Mouse (Mus musculus): ENCODE data around the gene Iah1. TPM values are rescaled to one million over a fixed set of nuclear protein-coding genes. Genes with fewer than 3 reads are reported as not detected.

Iah1 gene
- polyA plus RNA-seq, 1 experiment from 2014 or later: 26.8 TPM

DNA sequence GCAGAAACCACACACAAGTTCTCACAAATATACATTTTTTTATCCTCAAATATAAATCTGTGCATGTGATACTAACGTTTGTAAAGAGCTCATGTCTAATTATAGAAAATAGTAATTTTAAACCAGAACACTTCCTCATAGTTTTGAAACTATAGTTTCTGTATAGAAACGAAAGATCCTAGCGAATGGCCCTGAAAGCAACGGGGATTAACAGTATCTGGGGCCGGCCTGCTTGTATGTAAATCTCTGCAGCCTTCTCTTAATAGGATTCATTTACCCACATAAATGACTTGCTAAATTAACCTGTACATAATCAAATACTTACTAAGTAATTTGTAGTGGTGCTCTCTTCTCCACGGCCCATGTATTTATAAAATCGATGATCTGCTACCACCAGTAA is 30.8 kb downstream of the Iah1 start:
- Histone ChIP-seq H3K36me3 (ENCODE audit: control insufficient read depth, insufficient read depth, low read length) (peaks cover 9% of the 10 kb centered on the region), H3K27me3 (ENCODE audit: control insufficient read depth, insufficient read depth, low read length) (no peaks in the 10 kb centered on the region), H3K9ac (replicated peaks; ENCODE audit: low read depth, low read length) (no peak overlapping the region), H3K9me3 (ENCODE audit: control insufficient read depth, low read length) (no peaks in the 10 kb centered on the region), H3K4me3 (ENCODE audit: low read depth, low read length) (no peak overlapping the region), H3K4me1 (ENCODE audit: control insufficient read depth, insufficient read depth, low read length) (no peaks in the 10 kb centered on the region), H3K4me2 (ENCODE audit: low read depth, low read length) (no peak overlapping the region), H3K27ac (ENCODE audit: low read depth, low read length) (no peak overlapping the region)
- ATAC-seq (ENCODE audit: low read depth): no peak
- WGBS: 84% methylated on average over 7 of the region's 7 CpGs

DNA sequence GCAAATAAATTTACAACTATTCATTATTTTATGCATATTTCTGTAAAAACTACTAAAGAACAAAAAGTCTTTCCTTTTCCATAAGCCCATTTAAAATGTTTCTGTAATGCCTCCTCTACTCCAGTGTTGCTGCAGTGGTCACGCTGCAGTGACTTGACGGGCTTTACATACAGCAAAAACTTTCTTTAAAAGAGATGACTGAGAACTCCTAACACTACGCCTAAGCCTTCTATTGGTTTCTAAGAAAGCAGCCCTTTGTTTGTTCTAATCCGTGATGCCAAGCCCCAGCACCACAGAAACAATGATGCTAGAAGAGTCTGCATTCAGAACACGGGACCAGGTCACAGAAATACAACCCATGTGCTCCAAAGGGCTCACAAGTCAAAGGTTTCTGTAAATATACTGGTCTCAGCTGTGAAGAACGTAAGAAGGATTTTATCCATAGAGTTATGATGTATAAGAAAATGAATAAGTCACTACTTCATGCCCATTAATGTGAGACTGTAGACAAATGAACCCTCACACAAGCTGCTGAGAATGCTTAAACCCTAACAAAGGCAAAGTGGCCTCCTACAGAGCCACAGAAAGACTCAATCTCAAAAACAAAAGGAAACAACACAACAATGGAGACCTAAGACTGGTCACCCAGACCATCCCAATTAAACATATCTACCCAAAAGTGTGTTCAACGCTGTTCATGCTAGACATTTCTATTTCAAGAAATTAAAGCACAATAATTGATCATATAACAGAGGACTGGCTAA is 34.1 kb downstream of the Iah1 start:
- H3K27me3 ChIP-seq (ENCODE audit: control insufficient read depth, insufficient read depth, low read length): no peaks in the 10 kb centered on the region
- no peak for ATAC-seq (ENCODE audit: low read depth)
- WGBS: 52% methylated on average over 7 of the region's 7 CpGs
- peaks cover 18% of the 10 kb centered on the region for H3K36me3 ChIP-seq (ENCODE audit: control insufficient read depth, insufficient read depth, low read length)
- H3K9me3 ChIP-seq (ENCODE audit: control insufficient read depth, low read length): no peaks in the 10 kb centered on the region
- no peaks in the 10 kb centered on the region for H3K4me1 ChIP-seq (ENCODE audit: control insufficient read depth, insufficient read depth, low read length)
- no peak overlapping the region for H3K4me2 ChIP-seq (ENCODE audit: low read depth, low read length)
- H3K4me3 ChIP-seq (ENCODE audit: low read depth, low read length): no peak overlapping the region
- no peak overlapping the region for H3K27ac ChIP-seq (ENCODE audit: low read depth, low read length)
- H3K9ac ChIP-seq (replicated peaks; ENCODE audit: low read depth, low read length): no peak overlapping the region

DNA sequence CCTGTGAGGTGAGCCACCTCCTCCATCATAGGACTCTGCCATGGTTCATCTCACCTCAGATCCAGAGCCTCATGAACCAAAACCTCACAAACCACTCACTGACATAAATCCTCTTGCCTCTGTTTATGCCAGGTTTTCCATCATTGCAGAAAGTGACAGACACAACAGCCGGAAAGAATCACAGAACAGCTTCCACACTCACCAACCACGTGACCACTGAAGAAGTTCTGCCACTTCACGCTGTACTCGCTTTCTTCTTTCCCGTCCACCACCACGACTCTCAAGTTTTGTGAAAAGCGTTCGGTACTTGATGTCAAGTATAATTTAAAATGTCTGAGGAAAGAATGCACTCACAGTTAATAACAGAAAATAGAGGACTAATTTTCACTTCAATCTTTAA is 37.5 kb downstream of the Iah1 start:
- 96% methylated on average over 8 of the region's 8 CpGs for WGBS
- Histone ChIP-seq H3K9me3 (ENCODE audit: control insufficient read depth, low read length) (no peaks in the 10 kb centered on the region), H3K4me1 (ENCODE audit: control insufficient read depth, insufficient read depth, low read length) (no peaks in the 10 kb centered on the region), H3K9ac (replicated peaks; ENCODE audit: low read depth, low read length) (no peak overlapping the region), H3K36me3 (ENCODE audit: control insufficient read depth, insufficient read depth, low read length) (peaks cover 18% of the 10 kb centered on the region), H3K27me3 (ENCODE audit: control insufficient read depth, insufficient read depth, low read length) (no peaks in the 10 kb centered on the region), H3K4me2 (ENCODE audit: low read depth, low read length) (no peak overlapping the region), H3K27ac (ENCODE audit: low read depth, low read length) (no peak overlapping the region), H3K4me3 (ENCODE audit: low read depth, low read length) (no peak overlapping the region)
- no peak for ATAC-seq (ENCODE audit: low read depth)

DNA sequence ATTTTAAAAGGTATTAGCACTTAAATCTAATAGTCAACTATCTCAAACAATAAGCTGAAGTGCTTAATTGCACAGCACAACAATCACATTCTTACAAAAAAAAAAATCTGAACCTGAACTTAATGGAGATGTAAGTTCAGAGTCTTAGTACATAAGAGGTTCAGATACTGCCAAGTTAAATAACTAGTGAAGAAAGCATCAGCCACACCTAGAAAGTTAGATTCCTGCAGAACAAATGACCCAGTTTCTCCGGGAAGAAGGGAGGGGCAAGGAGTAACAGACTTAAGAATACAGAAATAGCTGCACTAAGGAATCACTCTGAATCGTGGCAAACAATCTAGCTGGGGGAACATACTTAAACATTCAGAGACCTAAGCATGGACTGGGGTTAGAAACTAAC is 46.5 kb downstream of the Iah1 start:
- no peaks in the 10 kb centered on the region for H3K27me3 ChIP-seq (ENCODE audit: control insufficient read depth, insufficient read depth, low read length)
- H3K27ac ChIP-seq (ENCODE audit: low read depth, low read length): no peak overlapping the region
- H3K9ac ChIP-seq (replicated peaks; ENCODE audit: low read depth, low read length): no peak overlapping the region
- 89% methylated on average over 2 of the region's 2 CpGs for WGBS
- H3K4me1 ChIP-seq (ENCODE audit: control insufficient read depth, insufficient read depth, low read length): no peaks in the 10 kb centered on the region
- no peaks in the 10 kb centered on the region for H3K9me3 ChIP-seq (ENCODE audit: control insufficient read depth, low read length)
- H3K4me2 ChIP-seq (ENCODE audit: low read depth, low read length): no peak overlapping the region
- no peak overlapping the region for H3K4me3 ChIP-seq (ENCODE audit: low read depth, low read length)
- no peaks in the 10 kb centered on the region for H3K36me3 ChIP-seq (ENCODE audit: control insufficient read depth, insufficient read depth, low read length)
- ATAC-seq (ENCODE audit: low read depth): no peak

DNA sequence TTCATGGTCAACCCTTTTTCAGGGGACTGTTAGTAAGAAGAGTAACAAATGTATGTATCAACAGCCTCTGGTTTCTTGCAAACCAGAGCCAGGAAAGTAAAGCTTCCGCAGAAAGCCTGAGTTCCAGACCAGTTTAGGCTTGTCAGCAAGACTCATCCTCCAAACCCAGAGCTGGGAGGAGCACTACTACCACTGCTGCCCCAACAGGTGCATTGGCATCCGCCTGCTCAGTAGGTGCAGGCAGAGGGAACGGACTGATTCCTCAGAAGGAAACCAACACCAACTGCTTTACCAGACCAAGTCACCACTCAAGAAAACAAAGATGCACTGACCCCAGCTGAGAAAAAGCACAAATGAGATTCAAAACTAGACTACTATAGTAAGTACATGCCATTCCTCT is 47.0 kb downstream of the Iah1 start:
- Histone ChIP-seq H3K27ac (ENCODE audit: low read depth, low read length) (no peak overlapping the region), H3K4me1 (ENCODE audit: control insufficient read depth, insufficient read depth, low read length) (no peaks in the 10 kb centered on the region), H3K9me3 (ENCODE audit: control insufficient read depth, low read length) (no peaks in the 10 kb centered on the region), H3K27me3 (ENCODE audit: control insufficient read depth, insufficient read depth, low read length) (no peaks in the 10 kb centered on the region), H3K36me3 (ENCODE audit: control insufficient read depth, insufficient read depth, low read length) (no peaks in the 10 kb centered on the region), H3K9ac (replicated peaks; ENCODE audit: low read depth, low read length) (no peak overlapping the region), H3K4me3 (ENCODE audit: low read depth, low read length) (no peak overlapping the region), H3K4me2 (ENCODE audit: low read depth, low read length) (no peak overlapping the region)
- no peak for ATAC-seq (ENCODE audit: low read depth)
- 96% methylated on average over 3 of the region's 3 CpGs for WGBS

DNA sequence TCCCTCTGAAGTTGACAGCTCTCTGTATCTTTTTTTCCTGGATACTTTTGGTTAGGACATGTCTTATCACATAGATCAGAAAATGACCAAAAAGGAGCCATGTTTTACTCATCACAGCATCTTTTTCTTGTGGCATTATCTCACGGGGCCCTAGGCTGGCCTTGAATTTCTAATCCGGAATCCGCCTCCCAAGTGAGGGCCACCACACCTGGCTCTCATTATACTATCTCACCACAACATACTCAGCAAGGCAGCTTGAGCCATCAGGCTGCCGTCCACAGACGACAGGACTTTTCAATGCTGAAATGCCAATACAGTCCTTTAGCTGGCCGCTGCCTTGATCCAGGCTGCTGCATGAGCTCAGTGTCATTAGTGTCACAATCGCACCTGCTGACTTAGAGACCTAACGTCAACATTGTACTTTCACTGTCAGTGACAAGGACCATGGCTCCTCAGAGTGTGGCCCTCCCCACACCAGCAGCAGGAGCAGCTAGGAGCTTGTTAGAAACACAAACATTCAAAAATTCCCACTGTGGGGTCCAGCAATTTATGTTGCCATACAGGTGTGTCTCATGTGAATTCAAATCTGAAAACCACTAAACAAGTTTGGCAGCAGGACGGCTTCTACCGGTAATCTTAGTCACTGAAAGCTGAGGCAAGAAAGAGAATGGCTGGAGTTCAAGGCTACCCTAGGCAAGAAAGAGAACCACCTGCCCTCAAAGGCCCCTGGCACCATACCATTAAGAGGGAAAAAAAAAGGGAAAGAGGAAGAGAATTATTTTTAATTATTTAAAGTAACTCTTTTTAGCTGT is 48.6 kb downstream of the Iah1 start:
- H3K4me1 ChIP-seq (ENCODE audit: control insufficient read depth, insufficient read depth, low read length): no peaks in the 10 kb centered on the region
- no peak for ATAC-seq (ENCODE audit: low read depth)

DNA sequence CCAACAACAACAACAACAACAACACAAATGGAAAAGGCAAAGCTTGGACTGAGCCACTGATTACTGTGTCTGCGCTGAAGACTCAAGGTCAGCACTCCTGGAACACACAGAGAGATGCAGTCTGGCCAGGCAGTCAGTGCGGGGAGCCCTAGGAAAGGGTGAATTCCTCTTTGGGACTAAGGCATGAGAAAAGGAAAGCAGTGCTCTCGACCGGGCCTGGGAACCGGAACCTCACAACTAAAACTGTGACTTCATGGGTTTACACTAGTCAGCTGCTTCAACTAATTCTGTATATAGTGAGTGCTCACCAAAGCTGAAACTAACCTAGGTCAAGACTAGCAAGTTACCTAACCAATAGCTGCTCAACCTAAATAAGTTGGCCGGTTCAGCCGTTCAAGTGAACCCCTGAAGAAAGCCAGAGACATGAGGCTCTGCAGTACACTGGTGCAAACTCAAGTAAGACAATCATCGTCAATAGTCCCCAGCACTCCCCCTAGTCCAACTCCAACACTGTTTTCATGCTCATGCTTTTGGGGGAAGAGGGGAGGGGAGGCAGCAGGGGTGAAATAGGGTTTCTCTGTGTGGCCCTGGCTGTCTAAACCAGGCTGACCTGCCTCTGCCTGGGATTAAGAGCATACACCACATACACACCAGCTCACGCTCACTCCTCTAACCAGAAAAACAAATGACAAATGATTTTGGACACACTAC is 52.3 kb downstream of the Iah1 start:
- no peak for ATAC-seq (ENCODE audit: low read depth)
- no peak overlapping the region for H3K4me2 ChIP-seq (ENCODE audit: low read depth, low read length)
- H3K27me3 ChIP-seq (ENCODE audit: control insufficient read depth, insufficient read depth, low read length): no peaks in the 10 kb centered on the region
- H3K4me1 ChIP-seq (ENCODE audit: control insufficient read depth, insufficient read depth, low read length): peaks cover 7% of the 10 kb centered on the region; the same call in 1 of the 2 replicates
- no peaks in the 10 kb centered on the region for H3K9me3 ChIP-seq (ENCODE audit: control insufficient read depth, low read length)
- no peak overlapping the region for H3K4me3 ChIP-seq (ENCODE audit: low read depth, low read length)
- H3K27ac ChIP-seq (ENCODE audit: low read depth, low read length): no peak overlapping the region
- H3K36me3 ChIP-seq (ENCODE audit: control insufficient read depth, insufficient read depth, low read length): no peaks in the 10 kb centered on the region
- no peak overlapping the region for H3K9ac ChIP-seq (replicated peaks; ENCODE audit: low read depth, low read length)
- WGBS: 94% methylated on average over 9 of the region's 9 CpGs

More for the DNA sequence above, 48.6 kb downstream of the Iah1 start:
- Histone ChIP-seq H3K4me3 (ENCODE audit: low read depth, low read length) (no peak overlapping the region), H3K27ac (ENCODE audit: low read depth, low read length) (no peak overlapping the region), H3K9ac (replicated peaks; ENCODE audit: low read depth, low read length) (no peak overlapping the region), H3K27me3 (ENCODE audit: control insufficient read depth, insufficient read depth, low read length) (no peaks in the 10 kb centered on the region), H3K9me3 (ENCODE audit: control insufficient read depth, low read length) (no peaks in the 10 kb centered on the region), H3K36me3 (ENCODE audit: control insufficient read depth, insufficient read depth, low read length) (no peaks in the 10 kb centered on the region), H3K4me2 (ENCODE audit: low read depth, low read length) (no peak overlapping the region)
- WGBS: 93% methylated on average over 10 of the region's 10 CpGs

DNA sequence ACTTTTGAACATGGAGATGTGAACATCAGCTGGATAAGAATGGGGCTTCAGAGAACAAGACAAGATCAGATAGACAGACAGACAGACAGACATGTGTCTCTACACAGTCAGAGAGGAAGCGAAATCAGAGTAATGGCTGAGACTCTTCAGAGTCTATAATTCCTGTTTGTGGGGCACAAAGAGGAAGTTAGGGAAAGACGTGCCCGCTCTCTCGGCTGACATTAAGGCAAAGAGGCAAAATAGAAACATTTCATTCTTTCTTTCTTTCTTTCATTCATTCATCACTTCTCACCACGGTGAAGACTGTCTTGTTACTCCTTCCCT is 52.9 kb downstream of the Iah1 start:
- Histone ChIP-seq H3K27me3 (ENCODE audit: control insufficient read depth, insufficient read depth, low read length) (no peaks in the 10 kb centered on the region), H3K4me1 (ENCODE audit: control insufficient read depth, insufficient read depth, low read length) (peaks cover 7% of the 10 kb centered on the region; the same call in 1 of the 2 replicates), H3K27ac (ENCODE audit: low read depth, low read length) (no peak overlapping the region), H3K9me3 (ENCODE audit: control insufficient read depth, low read length) (no peaks in the 10 kb centered on the region), H3K4me2 (ENCODE audit: low read depth, low read length) (no peak overlapping the region), H3K9ac (replicated peaks; ENCODE audit: low read depth, low read length) (no peak overlapping the region), H3K36me3 (ENCODE audit: control insufficient read depth, insufficient read depth, low read length) (no peaks in the 10 kb centered on the region), H3K4me3 (ENCODE audit: low read depth, low read length) (no peak overlapping the region)
- 95% methylated on average over 5 of the region's 5 CpGs for WGBS
- ATAC-seq (ENCODE audit: low read depth): no peak
